Mouse (Mus musculus): ENCODE results near the gene Slc8a1.

Slc8a1 gene

DNA sequence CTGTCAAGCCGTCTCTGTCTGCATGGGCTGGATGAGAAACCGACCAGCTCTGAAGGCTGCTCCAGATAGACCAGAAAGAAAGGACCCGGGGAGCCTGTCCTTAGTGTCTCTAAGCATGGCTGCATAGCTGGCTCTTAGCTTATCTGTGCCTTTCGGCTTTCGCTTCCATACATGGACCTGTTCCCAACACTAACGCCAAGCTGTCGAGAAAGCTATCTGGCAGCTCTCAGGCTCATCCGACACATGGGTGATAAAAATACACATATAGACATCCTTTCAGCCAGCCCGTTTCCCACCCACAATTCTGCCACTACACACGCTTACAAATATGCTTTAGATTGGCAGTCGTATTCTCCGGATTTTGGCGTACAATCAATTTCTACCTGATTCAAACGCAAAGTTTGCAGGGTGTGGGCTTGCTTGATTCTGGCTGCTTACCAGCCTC is at the start of gene Slc8a1:
TSS of gene Slc8a1 (minus strand) at position 67 of the 445 bp plus-strand sequence.
- DNase-seq, result no peak

DNA sequence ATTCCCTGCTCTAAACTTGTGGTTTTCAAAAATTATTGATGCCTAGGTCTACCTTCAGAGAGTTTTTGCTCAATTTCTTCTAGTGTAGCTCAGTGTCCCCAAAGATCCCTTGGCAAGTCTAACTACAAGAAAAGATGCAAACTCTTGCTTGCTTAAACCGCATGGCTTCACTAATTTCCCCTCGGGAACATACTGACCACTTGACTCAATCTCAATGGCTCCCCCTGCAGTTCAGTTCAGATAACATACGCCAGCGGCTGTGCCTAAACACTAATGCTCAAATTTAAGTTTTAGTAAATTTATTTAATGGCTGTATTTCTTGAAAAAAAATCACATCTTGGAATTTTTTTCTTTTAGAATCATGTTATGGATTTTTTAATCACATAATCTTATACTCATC is 49.2 kb upstream of the Slc8a1 start:
- DNase-seq, result peak; percentile 19

DNA sequence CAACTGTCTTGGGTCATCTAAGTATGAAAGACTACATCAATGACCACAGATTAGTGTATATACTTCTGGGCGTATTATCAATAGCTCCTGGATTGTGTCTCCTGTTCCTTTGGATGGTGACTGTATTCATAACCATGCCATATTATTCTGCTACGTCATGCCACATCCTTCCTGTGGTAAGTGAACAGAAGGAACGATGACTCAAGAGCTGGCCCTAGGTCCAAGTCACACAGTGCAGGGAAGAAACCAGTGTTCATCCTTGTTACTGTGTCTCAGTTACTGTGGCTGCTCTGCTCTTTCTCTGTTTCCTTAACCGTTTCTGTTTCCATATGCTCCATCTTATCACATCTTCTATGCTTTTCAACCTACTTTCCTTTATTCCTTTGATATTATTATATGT is 44.1 kb upstream of the Slc8a1 start:
- DNase-seq, result no peak

DNA sequence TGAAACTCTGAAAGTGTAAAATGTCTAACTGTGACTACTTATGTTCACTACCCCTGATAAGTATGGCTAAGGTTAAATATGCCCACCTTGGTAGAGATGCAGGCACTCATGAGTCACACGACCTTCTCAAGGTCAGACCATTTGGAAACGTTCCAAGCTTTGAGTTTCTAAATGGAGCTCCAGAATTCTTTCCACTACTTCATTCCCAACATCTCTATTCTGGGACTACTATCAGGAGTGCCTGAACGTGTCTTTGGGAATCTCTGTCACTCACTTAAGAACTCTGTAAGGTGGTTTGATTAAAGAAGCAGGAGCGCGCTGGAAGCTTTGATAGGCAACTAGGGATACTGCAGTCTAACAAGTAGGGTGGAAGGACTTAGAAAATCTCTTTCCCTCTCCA is 43.3 kb upstream of the Slc8a1 start:
- no peak for DNase-seq

DNA sequence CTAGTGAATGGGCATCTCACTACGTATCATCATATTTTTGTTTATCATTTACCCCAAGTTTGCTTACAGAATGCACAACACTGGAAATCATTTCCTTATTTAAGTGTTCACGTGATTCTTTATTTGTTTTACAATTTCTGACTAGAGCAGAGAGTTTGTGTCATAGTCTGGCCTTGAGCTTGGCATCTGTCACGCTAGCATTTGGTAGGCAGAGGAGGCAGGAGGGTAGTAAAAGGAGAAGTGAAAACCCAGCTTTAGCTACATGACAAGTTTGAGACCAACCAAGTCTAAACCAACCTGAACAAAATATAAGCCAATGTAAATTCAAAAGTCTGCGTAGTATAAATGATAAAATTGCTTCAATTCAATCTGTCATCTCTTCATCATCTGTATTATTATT is 41.7 kb upstream of the Slc8a1 start:
- no peak for DNase-seq

DNA sequence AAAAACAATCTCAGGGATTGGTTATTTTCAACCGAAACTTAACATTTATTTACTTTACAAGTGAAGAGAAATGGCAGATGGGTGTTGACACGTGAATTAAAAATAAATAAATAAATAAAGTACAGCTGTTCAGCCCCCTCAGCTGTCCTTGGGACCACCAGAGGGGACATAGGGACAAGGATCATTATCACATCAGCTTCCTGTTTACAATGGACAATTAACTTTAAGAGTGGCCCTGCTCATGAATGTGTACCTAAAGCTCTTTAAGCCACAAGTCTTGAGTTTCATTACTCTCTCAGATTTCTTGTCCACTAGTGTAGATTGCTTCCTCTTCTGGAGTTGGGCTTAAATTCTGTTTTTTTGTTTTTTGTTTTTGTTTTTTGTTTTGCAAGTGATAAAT is 12.5 kb upstream of the Slc8a1 start:
- DNase-seq, result no peak

DNA sequence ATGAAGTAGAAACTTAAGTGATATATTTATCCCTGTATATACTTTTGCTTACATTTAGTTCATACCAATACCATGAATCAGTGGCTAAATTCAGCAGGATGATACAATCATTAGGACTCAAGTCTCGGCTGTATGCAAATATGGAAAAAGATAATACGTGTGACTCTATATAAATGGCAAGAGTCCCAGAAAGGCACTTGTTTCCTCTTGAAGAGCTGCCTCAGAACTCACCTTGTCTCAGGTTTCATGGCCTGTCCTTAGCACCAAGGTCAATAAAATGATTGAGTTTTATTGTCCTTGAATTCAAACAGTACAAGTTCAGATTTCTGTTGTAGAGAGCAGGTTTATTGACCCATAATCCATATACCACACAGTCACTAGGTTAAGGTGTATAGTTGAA is 4.9 kb upstream of the Slc8a1 start:
- no peak for DNase-seq

DNA sequence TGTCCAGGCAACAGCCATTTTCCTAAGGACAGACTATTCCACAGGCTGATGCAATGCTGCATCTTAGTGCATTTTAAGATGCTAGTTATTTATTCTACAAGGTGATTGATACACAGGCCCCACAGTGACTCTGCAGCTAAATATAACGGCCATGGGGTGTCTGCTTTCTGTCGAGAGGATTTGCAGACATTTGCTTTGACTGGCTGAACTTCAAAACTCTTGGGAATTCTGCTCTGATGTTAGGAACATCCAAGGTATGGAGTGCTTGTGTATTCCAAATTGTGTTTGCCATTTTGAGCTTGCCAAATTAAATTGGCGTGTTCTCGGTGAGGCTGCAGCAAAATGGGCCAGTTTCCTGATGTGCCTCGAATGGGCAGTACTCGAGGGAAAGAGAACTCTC is 2.4 kb upstream of the Slc8a1 start:
- DNase-seq, result no peak

DNA sequence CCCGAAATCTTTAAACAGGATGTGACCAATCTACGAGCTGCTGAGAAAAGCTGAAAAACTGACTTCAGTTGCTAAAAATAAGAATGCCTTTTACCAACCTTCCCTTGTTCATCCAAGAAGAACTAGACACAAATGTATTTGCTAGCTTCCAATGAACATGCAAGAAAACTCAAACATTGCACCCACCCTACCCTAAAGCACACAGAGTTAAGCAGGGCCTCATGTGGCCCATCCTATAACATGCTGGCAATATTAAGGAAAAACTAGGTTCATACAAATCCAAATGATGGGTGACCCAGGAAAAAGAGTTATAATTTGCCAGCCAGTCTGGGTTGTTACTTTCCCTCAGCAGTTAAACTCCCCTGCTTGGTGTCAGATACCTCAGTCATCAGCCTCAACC is 398 bp downstream of the Slc8a1 start:
- DNase-seq, result no peak

DNA sequence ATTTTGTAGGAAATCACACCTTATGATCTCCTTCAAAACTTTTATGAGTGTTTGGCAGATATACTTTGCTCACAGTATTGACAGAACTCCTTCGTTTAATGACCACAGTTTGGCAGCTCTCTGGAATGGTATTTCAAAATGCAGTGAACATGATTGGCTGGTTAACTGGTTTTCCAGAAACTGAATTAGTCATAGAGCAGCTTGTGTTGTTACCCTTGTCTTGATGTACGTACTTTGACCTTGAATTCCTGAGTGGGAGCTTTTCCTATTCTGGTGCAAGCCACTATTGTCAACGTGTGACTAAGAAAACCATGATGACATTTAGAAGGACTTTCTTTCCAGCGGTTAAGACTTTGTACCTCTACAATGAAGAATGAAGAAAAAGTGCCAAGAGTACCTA is 868 bp downstream of the Slc8a1 start:
- DNase-seq, result no peak

DNA sequence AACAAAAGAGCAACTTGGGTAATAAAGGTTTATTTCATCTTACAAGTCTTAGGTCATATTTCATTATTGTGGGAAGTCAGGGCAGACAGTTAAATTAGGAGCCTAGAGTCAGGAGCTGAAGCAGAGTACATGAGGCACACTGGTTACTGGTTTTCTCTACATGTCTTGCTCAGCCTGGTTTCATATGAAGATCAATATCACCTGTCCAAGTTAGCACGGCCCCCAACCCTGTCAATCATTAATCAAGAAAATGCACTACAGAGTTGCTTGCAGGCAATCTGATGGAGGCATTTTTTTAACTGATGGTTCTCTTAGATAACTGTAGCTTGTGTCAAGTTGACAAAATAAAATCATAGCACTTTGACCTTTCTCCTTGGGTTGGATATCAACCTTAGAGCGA is 2.6 kb downstream of the Slc8a1 start:
- DNase-seq, result no peak

DNA sequence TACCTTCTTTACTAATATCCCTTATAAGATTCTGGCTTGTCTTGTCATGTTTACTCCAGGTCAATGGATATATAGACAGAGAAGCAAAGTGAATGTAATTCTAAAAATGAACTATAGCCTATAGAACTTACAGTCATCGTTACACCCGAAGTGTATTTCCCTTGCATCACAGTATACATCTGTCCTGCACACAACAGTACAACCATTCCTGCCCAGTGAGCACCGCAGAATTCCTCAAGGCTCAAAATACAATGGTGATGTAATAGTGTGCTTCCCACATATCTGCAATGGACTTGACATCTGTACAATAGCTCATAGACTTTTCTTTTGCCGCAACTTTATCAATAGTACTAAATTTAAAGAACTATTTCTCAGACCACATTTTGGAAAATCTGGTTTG is 8.3 kb downstream of the Slc8a1 start:
- DNase-seq, result no peak

DNA sequence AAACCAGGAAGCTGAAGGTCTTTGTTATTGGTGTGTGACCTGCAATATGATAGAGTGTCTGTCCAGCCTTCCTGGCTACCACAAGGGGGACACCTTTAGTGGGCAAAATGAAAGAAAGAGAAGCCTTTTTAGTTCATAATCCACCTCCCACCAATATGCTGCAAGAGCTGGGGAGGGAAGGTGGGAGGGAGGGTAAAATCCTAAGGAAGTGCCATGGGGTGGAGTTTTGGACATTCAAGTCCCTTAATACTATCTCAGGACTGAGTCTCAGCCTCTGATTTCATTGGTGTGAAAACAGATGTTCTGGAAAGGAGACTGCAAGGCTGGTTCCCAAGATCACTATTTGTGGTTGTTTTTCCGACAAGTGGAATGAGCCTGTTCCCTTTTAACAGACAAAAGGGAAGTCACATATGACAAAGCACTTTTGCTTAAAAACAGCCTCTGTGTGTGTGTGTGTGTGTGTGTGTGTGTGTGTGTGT is 25.9 kb downstream of the Slc8a1 start:
- no peak for DNase-seq

DNA sequence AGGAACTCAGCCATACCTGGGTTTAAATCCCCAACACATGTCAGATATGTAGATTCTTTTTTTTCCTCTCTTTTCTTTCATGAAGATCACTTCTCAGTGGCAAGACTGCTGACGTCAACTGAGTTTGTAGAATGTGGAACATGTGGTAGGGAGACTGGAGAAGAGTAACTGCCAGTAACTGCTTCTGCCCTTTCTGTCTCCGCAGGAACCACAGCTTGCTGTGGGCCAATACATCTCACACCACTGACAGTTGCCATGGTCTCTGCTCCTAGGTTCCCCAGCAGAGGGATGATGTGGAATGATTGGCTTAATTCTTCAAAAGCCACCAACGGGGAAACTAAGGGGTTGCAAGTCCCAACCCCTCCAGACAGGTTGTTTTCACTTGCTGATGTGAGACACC is 33.4 kb downstream of the Slc8a1 start:
- DNase-seq, result no peak

DNA sequence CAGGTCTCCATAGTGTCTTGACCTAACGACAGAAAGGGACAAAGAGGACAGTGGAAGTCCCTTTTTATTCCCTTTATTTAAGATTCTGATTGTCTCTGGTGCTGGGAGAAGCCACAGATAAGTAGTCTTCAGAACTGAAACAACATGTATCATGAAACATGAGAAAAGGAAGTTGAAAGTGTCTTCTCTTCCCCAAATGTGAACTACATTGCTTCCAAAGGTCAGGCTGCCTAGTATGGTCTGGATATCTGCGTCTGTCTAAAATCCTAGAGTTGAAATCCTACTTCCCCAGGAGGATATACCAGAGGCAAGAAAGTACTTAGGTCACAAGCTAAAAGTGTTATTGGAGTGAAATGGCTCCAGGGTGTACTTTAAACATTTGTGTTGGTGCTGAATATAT is 34.9 kb downstream of the Slc8a1 start:
- DNase-seq, result no peak

DNA sequence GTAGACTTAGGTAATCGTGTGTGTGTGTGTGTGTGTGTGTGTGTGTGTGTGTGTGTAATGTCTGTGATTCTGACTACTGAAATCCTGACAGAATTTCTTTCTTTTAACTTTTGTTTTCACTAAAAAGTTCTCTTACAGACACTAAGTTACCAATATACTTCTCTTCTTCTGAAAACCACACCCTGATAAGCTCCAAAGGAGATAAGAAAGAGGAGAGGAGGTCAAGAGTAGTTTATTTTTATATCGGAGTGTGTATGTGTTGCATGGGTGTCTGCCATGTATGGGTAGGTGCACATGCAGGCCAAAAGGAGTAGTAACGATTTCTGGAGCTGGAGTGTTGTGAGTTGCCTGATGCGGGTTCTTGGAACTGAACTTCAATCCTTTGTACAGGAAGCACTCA is 36.5 kb downstream of the Slc8a1 start:
- no peak for DNase-seq

DNA sequence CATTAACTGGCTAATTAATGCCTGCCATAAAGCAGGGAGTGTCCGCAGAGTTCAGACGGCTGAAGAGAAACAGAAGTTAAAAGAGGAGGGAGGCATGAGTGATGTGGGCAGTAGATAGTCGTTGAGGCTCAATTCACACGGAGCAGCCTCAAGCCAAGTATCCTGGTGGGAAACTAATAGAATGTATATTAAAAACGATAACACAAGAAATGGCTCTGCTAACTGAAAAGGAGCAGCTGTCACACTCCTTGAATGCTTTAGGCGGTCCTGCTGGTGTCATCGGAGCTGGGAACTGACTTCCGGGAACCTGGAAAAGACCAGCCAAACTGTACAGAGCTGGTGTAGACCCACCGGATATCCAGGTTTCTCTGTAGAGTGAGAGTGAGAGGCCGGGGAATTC is 39.4 kb downstream of the Slc8a1 start:
- no peak for DNase-seq

DNA sequence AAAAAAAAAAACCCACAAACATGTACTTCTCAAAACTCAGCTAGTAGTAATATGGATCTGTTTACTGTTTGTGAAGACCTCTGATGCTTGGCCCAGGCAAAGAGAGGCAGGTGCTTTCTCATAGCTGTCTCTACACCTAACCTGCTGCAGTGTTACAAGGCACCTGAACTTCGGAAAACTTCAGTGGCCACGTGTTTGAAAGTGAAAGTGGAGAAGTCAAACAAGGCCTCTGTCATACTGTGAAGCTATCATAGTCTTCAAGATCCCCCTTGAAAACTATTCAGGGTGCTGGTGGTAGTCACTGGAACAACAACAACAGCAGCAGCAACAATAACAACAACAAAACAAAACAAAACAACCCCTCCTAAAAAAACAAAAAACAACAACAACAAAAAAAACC is 40.5 kb downstream of the Slc8a1 start:
- no peak for DNase-seq

DNA sequence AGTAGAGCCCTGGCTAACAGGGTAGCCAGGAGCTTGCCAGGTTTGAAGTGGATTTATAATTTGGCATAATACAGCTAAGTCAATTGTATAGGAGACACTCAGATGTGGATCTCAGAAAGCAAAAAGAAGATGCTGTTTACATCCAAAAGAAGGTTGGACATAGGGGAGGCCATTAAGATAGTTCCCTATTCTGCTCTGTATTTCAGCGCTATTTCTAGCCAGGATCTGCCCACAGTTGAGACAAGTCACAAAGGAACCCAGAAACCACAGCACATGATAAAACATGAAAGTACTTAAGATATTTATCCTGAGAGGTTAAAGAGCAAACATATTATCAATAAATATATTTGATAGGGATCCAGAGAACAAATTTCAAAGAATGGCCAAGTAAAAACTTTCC is 43.2 kb downstream of the Slc8a1 start:
- no peak for DNase-seq

DNA sequence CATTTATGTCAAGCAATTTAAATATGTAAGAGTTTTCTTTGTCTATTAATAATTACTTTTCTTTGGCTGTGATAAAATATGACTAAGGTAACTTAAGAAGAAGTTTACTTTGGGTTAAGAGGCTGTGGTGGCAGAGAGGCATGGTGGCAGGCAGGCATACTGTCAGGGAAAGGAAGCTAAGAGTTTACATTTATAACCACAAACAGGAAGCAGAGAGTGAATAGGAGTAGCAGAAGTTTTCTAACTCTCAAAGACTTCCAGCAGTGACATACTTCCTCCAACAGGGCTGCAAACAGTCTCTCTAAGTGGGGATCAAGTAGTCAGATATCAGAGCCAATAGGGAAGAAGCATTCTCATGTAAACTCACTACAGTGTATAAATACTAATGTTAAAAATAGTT is 58.6 kb downstream of the Slc8a1 start:
- DNase-seq, result no peak

DNA sequence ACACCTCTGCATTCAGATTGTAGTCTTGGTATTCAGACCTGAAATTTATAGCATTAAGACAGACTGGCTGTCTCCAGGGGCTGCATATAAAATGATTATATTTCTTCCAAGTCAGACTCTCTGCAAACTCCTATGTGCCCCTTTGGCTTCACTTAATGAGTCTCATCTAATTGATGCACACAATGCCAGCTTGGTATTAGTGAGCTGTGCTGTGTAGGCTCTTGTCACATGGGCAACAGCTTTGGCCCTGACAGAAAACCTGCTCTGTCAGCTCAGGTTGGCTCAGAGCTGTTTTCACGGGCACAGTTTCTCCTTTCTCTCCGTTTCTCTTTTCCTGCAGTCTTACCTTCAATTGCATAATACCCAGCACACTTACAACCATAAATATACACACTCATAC is 60.7 kb downstream of the Slc8a1 start:
- no peak for DNase-seq

DNA sequence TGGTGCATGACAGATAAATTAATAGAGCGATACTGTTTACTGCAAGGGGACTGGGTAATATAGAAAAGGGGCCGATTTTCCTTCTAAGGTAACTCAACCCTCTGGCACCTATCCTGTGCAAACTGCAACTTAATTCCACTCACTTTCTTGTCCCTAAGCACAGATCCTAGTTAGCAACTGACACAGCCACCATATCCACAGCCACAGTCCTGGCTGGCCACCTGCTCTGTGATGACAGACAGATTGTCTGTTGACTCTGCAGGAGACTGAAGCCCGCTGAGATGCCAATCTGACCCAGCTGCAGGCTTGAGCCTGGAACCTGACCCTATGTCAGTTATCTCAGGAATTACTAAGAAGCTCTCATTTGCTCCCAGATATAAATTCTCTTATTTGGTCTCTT is 62.0 kb downstream of the Slc8a1 start:
- DNase-seq, result no peak

DNA sequence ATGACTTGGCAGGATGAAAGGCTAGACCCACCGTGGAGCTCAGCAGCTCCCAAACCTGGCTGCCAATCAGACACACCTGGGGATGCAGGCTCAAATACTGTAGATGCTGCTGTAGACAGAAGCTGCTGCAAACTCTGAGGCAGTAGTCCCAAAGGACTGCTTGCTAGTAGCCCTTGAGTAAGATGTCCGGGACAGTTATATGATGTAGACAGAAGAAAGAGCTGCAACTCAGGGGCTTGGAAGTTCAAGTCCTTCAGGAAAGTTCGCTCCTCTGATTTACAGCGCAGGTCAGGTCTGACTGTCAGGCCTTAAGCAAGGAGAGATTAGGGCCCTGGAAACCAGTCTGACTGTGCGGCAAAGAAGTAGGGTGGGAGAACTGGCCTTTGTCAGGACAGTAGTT is 66.9 kb downstream of the Slc8a1 start:
- no peak for DNase-seq

DNA sequence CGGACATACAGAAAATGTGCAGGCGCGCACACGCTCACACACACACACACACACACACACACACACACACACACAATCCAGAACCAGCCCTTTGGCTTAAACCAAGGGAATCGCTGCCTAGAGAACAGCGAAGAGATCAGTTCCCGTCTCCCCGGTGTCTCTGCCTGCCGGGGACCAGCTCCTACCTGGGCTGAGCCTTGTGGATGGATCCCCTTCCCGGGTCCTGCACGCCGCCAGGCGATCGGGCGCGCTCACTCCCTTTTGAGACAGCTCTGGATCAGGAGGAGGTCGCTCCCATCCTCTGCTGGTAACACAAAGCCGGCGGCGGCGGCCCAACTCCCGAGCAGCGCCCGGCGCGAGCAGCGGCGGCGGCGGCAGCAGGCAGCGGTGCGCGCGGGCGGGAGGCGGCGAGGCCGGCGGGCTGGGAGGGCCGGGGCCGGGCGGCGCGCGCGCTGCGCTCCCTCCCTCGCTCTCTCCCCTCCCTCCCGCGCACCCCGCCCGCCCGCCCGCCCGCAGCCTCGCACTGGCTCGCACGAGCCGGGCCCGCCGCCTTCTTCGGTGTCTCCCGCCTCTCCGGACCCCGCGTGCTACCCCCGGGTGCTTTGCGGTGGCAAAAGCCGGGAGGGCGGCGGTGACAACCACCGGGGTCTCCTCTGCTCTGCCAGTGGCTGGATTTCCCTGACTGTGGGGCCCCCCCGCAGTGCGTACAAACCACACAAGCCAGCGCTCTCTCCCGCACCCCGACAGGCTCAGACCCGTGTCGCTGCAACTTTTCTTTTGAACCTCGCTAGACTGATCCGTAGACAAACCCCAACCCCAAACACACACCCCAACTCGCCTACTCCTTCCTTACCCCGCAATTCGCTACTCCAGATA is 68.1 kb downstream of the Slc8a1 start:
- DNase-seq, result peak; percentile 55

Data from kidney, adult 18-20 months (tissue).